Mouse (Mus musculus) cerebellum, postnatal 14 days (tissue): ENCODE results near the gene Hsph1.

Experiments
- DNase-seq, 2 experiments: peaks; one replicate each; pipeline ENCODE4 v3.0.0; 2021; ENCODE audit warnings: mixed read lengths in 2 of 2

Gene Hsph1

GRCm38 (mm10) chr5:149587327-149587895 is 48.8 kb downstream of the Hsph1 start:
- DNase-seq: no peak

- DNase-seq: no peak
Observed at GRCm38 (mm10) chr5:149585910-149586309, 50.3 kb downstream of the Hsph1 start.

GRCm38 (mm10) chr5:149585231-149585630 is 50.9 kb downstream of the Hsph1 start:
- no peak for DNase-seq

GRCm38 (mm10) chr5:149584154-149584655 is 52.0 kb downstream of the Hsph1 start:
- no peak for DNase-seq

GRCm38 (mm10) chr5:149583507-149583906 is 52.7 kb downstream of the Hsph1 start:
- DNase-seq: no peak

GRCm38 (mm10) chr5:149582642-149583262 is 53.4 kb downstream of the Hsph1 start:
- DNase-seq: no peak

GRCm38 (mm10) chr5:149577449-149577848 is 58.7 kb downstream of the Hsph1 start:
- DNase-seq: no peak

GRCm38 (mm10) chr5:149576977-149577376 is 59.2 kb downstream of the Hsph1 start:
- DNase-seq: peak; percentile 8 to 19

GRCm38 (mm10) chr5:149568993-149569392 is 67.2 kb downstream of the Hsph1 start:
- DNase-seq: no peak

GRCm38 (mm10) chr5:149566957-149567356 is 69.2 kb downstream of the Hsph1 start:
- peak; percentile 21 to 22 for DNase-seq

GRCm38 (mm10) chr5:149566026-149566425 is 70.2 kb downstream of the Hsph1 start:
- no peak for DNase-seq
